Mouse (Mus musculus): ENCODE data around the gene Aes. TPM values are rescaled to one million over a fixed set of nuclear protein-coding genes. Genes with fewer than 3 reads are reported as not detected.
A peak's percentile ranks its signal among the peaks of the same experiment; 100 is the strongest.

Aes gene
- polyA plus RNA-seq, 1 experiment from 2014 or later, result 502 TPM

- ATAC-seq, result peak; percentile 0; the same call in 1 of the 2 replicates
- Histone ChIP-seq H3K9me3 (replicated peaks) (no peaks in the 10 kb centered on the region), H3K4me1 (peaks cover 73% of the 10 kb centered on the region), H3K36me3 (ENCODE audit: poor library complexity, severe bottlenecking) (peaks cover 2% of the 10 kb centered on the region; the same call in 1 of the 2 replicates), H3K27me3 (peaks cover 62% of the 10 kb centered on the region), H3K27ac (no peak overlapping the region), H3K9ac (peak overlapping the region; percentile 34), H3K4me2 (peak overlapping the region; percentile 74), H3K4me3 (peak overlapping the region; percentile 10; the same call in 1 of the 2 replicates)
- 7% methylated on average over 9 of the region's 9 CpGs for WGBS
Measured at GRCm38 (mm10) chr10:81572133-81572671, 12.9 kb downstream of the Aes start.

DNA sequence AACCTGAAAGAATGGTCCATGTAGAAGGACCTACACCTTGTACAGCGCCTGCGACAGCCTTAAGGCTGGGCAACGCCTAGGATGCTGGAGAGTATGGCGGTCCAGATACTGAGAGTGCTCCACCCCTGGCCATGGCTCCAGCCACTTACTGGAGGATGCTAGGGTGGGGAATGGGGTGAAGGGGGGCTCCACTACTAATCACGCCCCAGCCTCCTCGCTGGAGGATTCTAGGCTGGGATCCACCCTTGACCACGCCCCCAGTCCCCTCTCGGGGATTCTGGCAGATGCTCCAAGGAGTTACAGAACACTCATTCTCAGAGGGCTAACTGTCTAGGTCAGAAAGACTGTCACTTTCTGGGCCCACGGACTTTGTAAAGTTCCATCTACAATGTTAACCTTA lies 13.7 kb downstream of the Aes start:
- Histone ChIP-seq H3K9me3 (replicated peaks) (no peaks in the 10 kb centered on the region), H3K36me3 (ENCODE audit: poor library complexity, severe bottlenecking) (no peaks in the 10 kb centered on the region), H3K27me3 (peaks cover 63% of the 10 kb centered on the region), H3K4me1 (peaks cover 67% of the 10 kb centered on the region), H3K4me3 (no peak overlapping the region), H3K4me2 (no peak overlapping the region), H3K9ac (no peak overlapping the region), H3K27ac (no peak overlapping the region)
- no peak for ATAC-seq
- WGBS, result 7% methylated on average over 9 of the region's 9 CpGs

GRCm38 (mm10) chr10:81574081-81575056 lies 15.1 kb downstream of the Aes start, which contains the start of gene Tle2:
Gene Tle2 (plus strand): TSS chr10:81574561.
- Histone ChIP-seq H3K27ac (no peak within 1 kb of the TSS; the same call in 1 of the 2 replicates), H3K27me3 (peaks cover 74% of the 10 kb centered on the region), H3K4me1 (peaks cover 54% of the 10 kb centered on the region), H3K4me3 (peak within 1 kb of the TSS; percentile 61), H3K9ac (peak within 1 kb of the TSS; percentile 73), H3K36me3 (ENCODE audit: poor library complexity, severe bottlenecking) (no peaks in the 10 kb centered on the region), H3K9me3 (replicated peaks) (no peaks in the 10 kb centered on the region), H3K4me2 (peak within 1 kb of the TSS; percentile 81)
- no peak for ATAC-seq
- WGBS, result 15% methylated on average over 10 of the region's 10 CpGs

GRCm38 (mm10) chr10:81575208-81575631 lies 15.9 kb downstream of the Aes start:
- Histone ChIP-seq H3K9ac (peak overlapping the region; percentile 73), H3K4me2 (peak overlapping the region; percentile 81), H3K9me3 (replicated peaks) (no peaks in the 10 kb centered on the region), H3K36me3 (ENCODE audit: poor library complexity, severe bottlenecking) (no peaks in the 10 kb centered on the region), H3K27ac (no peak overlapping the region; the same call in 1 of the 2 replicates), H3K4me3 (peak overlapping the region; percentile 61), H3K27me3 (peaks cover 82% of the 10 kb centered on the region), H3K4me1 (peaks cover 46% of the 10 kb centered on the region)
- 0% methylated on average over 22 of the region's 30 CpGs for WGBS
- no peak for ATAC-seq

DNA sequence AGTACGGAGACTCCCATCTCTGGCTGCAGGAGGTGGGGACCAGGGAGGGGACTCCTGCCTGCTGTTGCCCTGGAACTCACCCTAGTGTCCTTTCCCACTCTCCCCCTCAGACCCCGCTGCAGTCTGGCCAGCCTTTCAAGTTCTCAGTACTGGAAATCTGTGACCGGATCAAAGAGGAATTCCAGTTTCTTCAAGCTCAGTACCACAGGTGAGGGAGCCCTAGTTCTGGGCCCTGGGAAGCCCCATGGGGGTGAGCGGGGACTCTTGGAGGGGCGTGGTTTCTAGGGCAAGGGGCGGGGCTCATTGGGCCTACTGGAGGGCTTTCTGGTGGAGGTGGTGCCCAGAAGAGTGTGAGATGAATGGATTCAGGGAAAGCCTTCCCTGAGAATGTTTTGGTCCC lies 16.4 kb downstream of the Aes start:
- Histone ChIP-seq H3K9me3 (replicated peaks) (no peaks in the 10 kb centered on the region), H3K4me3 (peak overlapping the region; percentile 61), H3K4me2 (peak overlapping the region; percentile 81), H3K27ac (no peak overlapping the region), H3K9ac (peak overlapping the region; percentile 73), H3K36me3 (ENCODE audit: poor library complexity, severe bottlenecking) (no peaks in the 10 kb centered on the region), H3K4me1 (peaks cover 41% of the 10 kb centered on the region), H3K27me3 (peaks cover 87% of the 10 kb centered on the region)
- ATAC-seq, result no peak
- 4% methylated on average over 6 of the region's 6 CpGs for WGBS

- WGBS, result 56% methylated on average over 4 of the region's 4 CpGs
- H3K9me3 ChIP-seq (replicated peaks), result no peaks in the 10 kb centered on the region
- H3K4me1 ChIP-seq, result peaks cover 16% of the 10 kb centered on the region
- no peak overlapping the region for H3K4me3 ChIP-seq
- H3K4me2 ChIP-seq, result no peak overlapping the region
- H3K36me3 ChIP-seq (ENCODE audit: poor library complexity, severe bottlenecking), result no peaks in the 10 kb centered on the region
- peaks cover 84% of the 10 kb centered on the region for H3K27me3 ChIP-seq
- ATAC-seq, result no peak
- H3K9ac ChIP-seq, result no peak overlapping the region
- no peak overlapping the region for H3K27ac ChIP-seq
Measured at GRCm38 (mm10) chr10:81579967-81580366, 20.7 kb downstream of the Aes start.

DNA sequence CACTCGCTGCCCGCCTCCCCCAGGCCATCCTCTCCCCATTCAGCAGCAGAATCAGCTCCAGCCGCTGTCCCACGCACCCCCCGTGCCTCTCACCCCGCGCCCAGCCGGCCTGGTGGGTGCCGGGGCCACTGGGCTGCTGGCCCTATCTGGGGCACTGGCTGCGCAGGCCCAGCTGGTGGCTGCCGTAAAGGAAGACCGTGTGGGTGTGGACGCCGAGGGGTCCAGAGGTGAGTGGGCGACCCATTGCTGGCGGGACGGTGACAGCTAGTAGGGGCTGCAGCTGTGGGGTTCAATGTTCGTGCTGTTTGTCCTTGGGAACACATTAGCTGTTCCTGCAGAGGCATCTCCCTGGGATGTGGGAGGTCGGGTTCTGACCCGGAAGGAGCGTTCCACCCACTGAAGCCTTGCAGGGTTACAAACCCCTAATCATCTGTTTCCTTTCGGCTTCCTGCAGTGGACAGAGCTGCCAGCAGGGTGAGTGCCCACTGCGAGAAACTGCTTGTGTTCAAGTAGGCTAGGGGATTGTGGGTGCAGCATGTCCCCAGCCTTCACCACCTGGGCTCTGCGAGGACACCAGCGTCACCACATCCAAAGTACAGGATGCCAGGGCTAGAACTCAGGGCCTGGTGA lies 21.3 kb downstream of the Aes start:
- Histone ChIP-seq H3K27me3 (peaks cover 84% of the 10 kb centered on the region), H3K4me3 (no peak overlapping the region), H3K36me3 (ENCODE audit: poor library complexity, severe bottlenecking) (no peaks in the 10 kb centered on the region), H3K9ac (no peak overlapping the region), H3K4me2 (no peak overlapping the region), H3K4me1 (peaks cover 11% of the 10 kb centered on the region), H3K9me3 (replicated peaks) (no peaks in the 10 kb centered on the region), H3K27ac (no peak overlapping the region)
- no peak for ATAC-seq
- 65% methylated on average over 25 of the region's 25 CpGs for WGBS

DNA sequence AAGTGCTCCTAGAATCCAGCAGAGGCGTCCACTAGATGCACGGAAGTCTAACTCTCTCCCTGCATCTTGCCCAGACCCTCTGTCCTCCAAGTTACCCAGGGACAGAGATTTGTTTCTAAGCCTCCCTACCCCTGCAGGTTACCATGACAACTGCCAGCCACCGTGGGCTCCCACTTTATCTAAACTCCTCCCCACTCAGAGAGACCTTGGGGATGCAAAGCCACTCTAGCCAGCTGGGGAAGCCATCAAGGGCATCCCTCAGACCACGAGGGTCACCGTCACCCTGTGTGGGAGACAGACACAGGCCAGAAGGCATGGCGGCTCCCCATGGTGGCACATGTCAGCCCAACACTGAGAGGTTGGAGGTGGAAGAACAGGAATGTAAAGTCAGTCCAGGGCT lies 24.1 kb downstream of the Aes start:
- Histone ChIP-seq H3K4me3 (no peak overlapping the region), H3K4me1 (peaks cover 4% of the 10 kb centered on the region; the same call in 1 of the 2 replicates), H3K4me2 (no peak overlapping the region), H3K27ac (no peak overlapping the region), H3K9me3 (replicated peaks) (no peaks in the 10 kb centered on the region), H3K9ac (no peak overlapping the region), H3K27me3 (peaks cover 76% of the 10 kb centered on the region), H3K36me3 (ENCODE audit: poor library complexity, severe bottlenecking) (peaks cover 5% of the 10 kb centered on the region; the same call in 1 of the 2 replicates)
- ATAC-seq, result no peak
- WGBS, result 52% methylated on average over 6 of the region's 6 CpGs

DNA sequence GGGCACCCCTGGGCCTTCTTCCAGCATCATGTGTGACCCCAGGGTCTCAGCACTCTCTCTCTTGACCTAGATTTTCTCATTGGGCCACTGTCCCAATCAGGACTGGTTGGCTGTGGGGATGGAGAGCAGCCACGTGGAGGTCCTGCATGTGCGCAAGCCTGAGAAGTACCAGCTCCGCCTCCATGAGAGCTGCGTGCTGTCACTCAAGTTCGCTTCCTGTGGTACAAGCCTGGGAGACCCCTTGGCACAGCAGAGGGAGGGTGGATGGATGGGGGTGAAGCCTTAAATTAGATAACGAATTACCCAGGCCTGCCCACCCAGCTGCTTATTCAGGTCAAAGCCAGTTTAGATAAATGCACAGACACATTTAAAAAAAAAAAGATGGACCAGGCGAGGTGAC lies 29.5 kb downstream of the Aes start:
- Histone ChIP-seq H3K9ac (no peak overlapping the region), H3K4me1 (no peaks in the 10 kb centered on the region), H3K36me3 (ENCODE audit: poor library complexity, severe bottlenecking) (peaks cover 5% of the 10 kb centered on the region; the same call in 1 of the 2 replicates), H3K4me2 (no peak overlapping the region), H3K9me3 (replicated peaks) (no peaks in the 10 kb centered on the region), H3K27ac (no peak overlapping the region), H3K27me3 (peaks cover 76% of the 10 kb centered on the region), H3K4me3 (no peak overlapping the region)
- ATAC-seq, result no peak
- WGBS, result 65% methylated on average over 7 of the region's 7 CpGs

GRCm38 (mm10) chr10:81591846-81592245 lies 32.6 kb downstream of the Aes start:
- Histone ChIP-seq H3K4me3 (no peak overlapping the region), H3K36me3 (ENCODE audit: poor library complexity, severe bottlenecking) (peaks cover 5% of the 10 kb centered on the region; the same call in 1 of the 2 replicates), H3K4me1 (peaks cover 16% of the 10 kb centered on the region), H3K27ac (no peak overlapping the region), H3K9me3 (replicated peaks) (no peaks in the 10 kb centered on the region), H3K4me2 (no peak overlapping the region), H3K27me3 (peaks cover 90% of the 10 kb centered on the region), H3K9ac (no peak overlapping the region)
- WGBS, result 65% methylated on average over 9 of the region's 9 CpGs
- no peak for ATAC-seq

DNA sequence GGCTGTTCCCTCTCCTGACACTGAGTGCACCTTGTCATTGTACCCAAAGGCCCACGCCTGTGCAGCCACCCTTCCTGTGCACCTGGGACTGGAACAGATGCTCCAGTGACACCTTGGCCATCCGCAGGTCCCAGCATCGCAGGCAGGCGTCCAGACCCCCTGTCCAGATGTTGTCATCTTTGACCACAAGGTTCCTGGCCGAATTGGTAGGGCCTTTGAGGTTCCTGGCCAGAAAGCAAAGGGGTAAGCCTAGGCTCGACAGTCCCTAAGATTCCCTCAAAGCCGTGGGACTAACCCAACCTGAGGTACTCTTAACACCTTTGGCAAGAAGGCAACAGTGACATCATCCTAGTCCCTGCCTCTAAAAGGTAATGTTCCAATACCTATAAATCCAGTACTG lies 33.3 kb downstream of the Aes start:
- no peak for ATAC-seq
- Histone ChIP-seq H3K4me2 (no peak overlapping the region), H3K27me3 (peaks cover 88% of the 10 kb centered on the region), H3K4me3 (no peak overlapping the region), H3K9ac (no peak overlapping the region), H3K36me3 (ENCODE audit: poor library complexity, severe bottlenecking) (peaks cover 5% of the 10 kb centered on the region; the same call in 1 of the 2 replicates), H3K9me3 (replicated peaks) (no peaks in the 10 kb centered on the region), H3K27ac (no peak overlapping the region), H3K4me1 (peaks cover 24% of the 10 kb centered on the region)
- WGBS, result 79% methylated on average over 7 of the region's 7 CpGs

DNA sequence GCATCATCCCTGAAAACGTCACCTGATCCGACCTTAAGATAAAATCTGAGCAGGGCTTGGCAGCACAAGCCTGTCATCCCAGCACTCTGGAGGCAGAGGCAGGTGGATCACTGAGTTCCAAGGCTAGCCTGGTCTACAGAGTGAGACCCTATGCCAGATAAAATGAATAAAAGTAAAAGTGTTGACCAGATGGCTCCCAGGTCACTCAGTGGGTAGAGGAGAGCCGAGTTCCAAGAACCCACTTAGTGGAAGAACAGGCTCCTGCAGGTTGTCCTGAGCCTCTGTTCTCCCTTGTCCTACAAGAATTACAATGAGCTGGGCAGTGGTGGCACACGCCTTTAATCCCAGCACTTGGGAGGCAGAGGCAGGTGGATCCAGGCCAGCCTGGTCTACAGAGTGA lies 33.9 kb downstream of the Aes start:
- H3K36me3 ChIP-seq (ENCODE audit: poor library complexity, severe bottlenecking), result no peaks in the 10 kb centered on the region
- H3K9me3 ChIP-seq (replicated peaks), result no peaks in the 10 kb centered on the region
- WGBS, result 70% methylated on average over 4 of the region's 4 CpGs
- H3K27me3 ChIP-seq, result peaks cover 89% of the 10 kb centered on the region
- H3K4me3 ChIP-seq, result no peak overlapping the region
- peaks cover 28% of the 10 kb centered on the region for H3K4me1 ChIP-seq
- ATAC-seq, result no peak
- no peak overlapping the region for H3K4me2 ChIP-seq
- H3K27ac ChIP-seq, result no peak overlapping the region
- no peak overlapping the region for H3K9ac ChIP-seq
